Mouse (Mus musculus) kidney, adult 2 months (tissue): ENCODE results near the gene Rreb1.

Experiments used
- CTCF ChIP-seq: fragments of 200-500 bp; conservative IDR thresholded peaks from 2 replicates; pipeline ENCODE4 v1.5.1; 2011; ENCODE audit warnings: low read depth, mild to moderate bottlenecking, control low read depth, low read length, moderate library complexity, mixed read lengths; ENCODE audit not compliant: insufficient read depth, insufficient read length
- POLR2A ChIP-seq: fragments of 200-500 bp; IDR thresholded peaks from one replicate; pipeline ENCODE4 v1.6.1; 2011; ENCODE audit warnings: low read depth, low read length, control low read depth

DNA sequence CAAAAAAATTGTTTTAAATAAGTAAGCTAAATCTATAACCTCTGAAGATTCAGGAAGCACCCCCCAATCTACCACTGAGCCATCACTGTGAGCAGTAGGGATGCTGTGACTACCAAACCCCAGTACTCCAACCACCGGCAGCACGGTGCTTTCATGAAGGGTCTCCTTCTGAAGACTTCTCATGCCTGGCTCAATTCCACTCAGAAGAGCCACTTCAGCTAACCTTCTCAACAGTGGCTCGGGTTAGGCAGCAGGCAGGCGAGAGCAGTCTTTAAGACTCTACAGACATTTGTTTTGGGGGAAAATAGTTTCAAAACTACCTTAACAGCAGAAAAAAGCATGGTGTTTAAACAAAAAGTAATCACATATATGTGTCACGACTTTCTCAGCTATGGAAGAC, 202.9 kb downstream of the Rreb1 start:
- TF ChIP-seq POLR2A = no peak
- TF ChIP-seq CTCF = no peak
